Mouse (Mus musculus): Measurements from ENCODE around the gene Crocc2.

Gene Crocc2

DNA sequence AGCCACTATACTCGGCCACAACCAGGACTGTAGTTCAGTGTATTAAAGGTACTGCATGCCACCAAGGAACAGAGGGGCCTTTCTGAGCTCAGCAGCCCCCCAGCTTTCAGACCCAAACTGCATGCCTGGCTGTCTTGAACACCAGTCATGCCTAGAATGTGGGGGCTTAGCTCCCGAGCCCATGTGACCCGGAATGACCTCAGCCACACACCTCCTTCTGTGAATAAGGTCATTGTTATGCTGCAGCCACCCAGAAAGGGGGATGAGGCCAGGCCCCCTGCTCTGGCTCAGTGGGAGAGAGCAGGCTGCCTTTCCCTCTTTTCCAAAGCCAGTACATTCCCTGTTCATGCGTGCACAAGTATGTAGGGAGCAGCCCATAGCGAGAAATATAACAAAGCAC lies 46.1 kb downstream of the Crocc2 start:
- peak; percentile 54 for DNase-seq (ENCODE audit: low read depth, low spot score)

GRCm38 (mm10) chr1:93216839-93217497 lies 48.4 kb downstream of the Crocc2 start:
- no peak for DNase-seq (ENCODE audit: low read depth, low spot score)

DNA sequence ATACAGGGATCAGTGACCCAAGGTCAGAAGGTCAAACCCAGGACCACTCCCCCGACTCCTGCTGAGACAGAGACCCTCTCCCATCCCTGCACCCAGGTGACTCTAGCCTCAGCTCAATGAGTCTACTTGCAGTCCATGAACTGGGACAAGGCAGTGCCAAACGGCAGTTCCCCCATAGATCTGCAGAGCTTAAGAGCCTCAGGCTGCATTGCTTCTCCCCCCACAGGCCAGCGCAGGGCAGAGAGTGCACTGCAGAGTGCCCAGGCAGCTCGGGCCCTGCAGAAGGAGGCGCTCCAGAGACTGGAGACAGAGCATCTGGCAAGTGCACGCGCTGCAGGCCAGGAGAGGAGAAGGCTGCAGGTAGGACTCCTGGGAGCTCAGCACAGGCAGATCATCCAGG lies 49.0 kb downstream of the Crocc2 start:
- DNase-seq (ENCODE audit: low read depth, low spot score), result peak; percentile 62

GRCm38 (mm10) chr1:93220776-93221175 lies 52.3 kb downstream of the Crocc2 start:
- DNase-seq (ENCODE audit: low read depth, low spot score), result no peak

- peak; percentile 91 for DNase-seq (ENCODE audit: low read depth, low spot score)
Observed at GRCm38 (mm10) chr1:93223972-93224371, 55.4 kb downstream of the Crocc2 start.

- DNase-seq (ENCODE audit: low read depth, low spot score), result no peak
Observed at GRCm38 (mm10) chr1:93225226-93225625, 56.7 kb downstream of the Crocc2 start.

- no peak for DNase-seq (ENCODE audit: low read depth, low spot score)
Observed at GRCm38 (mm10) chr1:93225731-93226520, 57.4 kb downstream of the Crocc2 start.

GRCm38 (mm10) chr1:93227303-93227975 lies 58.9 kb downstream of the Crocc2 start:
- DNase-seq (ENCODE audit: low read depth, low spot score), result peak; percentile 48

GRCm38 (mm10) chr1:93227976-93228365 lies 59.4 kb downstream of the Crocc2 start:
- DNase-seq (ENCODE audit: low read depth, low spot score), result peak; percentile 69

GRCm38 (mm10) chr1:93229221-93229620 lies 60.7 kb downstream of the Crocc2 start:
- no peak for DNase-seq (ENCODE audit: low read depth, low spot score)

GRCm38 (mm10) chr1:93229626-93230025 lies 61.1 kb downstream of the Crocc2 start:
- no peak for DNase-seq (ENCODE audit: low read depth, low spot score)

DNA sequence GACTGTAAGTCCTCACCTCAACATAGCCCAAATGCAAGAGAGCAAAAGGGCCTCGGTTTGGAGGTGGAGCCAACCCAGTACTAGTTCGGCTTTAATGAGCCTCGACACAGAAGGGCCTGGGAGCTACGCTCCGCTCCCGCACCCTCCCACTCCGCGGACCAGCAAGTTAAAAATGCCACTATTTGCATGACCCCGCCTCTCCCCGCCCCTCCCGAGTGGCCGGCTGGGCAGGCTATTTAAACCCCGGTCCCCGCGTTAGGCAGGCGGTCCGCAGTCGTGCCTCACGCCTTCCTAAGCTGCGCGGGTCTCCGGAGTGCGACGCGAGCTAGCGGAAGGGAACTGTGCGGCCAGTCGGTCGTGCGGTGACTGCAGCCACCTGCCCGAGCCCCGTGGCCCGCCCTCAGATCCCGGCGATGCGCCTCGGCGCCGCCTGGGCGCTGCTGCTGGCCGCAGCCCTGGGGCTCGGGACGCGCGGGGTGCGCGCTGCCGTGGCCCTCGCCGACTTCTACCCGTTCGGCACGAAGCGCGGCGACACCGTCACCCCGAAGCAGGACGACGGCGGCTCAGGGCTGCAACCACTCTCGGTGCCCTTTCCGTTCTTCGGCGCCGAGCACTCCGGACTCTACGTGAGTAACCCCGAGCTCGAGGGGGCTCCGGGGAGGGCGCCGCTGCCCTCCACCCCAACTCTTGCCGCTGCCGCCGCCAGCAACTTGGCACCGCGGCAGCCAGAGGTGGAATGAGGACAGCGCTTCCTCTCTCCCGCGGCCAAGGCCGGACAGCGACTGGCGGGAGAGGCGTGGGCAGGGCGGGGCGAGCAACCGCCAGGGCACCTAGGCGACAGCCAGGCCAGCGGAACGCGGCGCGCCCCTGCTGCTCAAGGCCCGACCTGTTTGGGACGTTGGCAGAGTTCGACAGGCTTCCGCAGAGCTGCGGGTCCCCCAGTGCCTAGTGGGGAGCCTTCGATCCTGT lies 67.3 kb downstream of the Crocc2 start, which contains the start of gene Sned1:
Gene Sned1 (plus strand): TSS at position 266 of the 969 bp plus-strand sequence.
- peak; percentile 92 for DNase-seq (ENCODE audit: low read depth, low spot score)

DNA sequence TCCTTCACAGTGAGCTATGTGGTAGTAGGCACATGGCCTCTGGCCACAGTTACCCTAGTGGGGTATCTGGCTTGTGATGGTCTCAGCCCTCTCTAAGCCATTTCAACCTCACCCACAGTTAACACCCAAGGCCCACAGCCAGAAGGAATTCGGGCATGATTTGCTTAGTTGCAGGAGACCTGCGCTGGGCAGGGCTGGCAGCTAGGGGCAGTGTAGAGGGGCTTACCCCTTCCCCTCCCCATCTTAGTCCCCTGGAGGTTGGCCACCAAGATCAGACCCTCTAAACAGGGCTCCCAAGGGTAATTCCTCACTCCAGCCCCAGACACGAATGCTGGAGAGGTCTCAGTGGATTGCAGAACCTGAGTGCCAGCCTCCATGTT lies 68.0 kb downstream of the Crocc2 start:
- DNase-seq (ENCODE audit: low read depth, low spot score), result peak; percentile 76

- DNase-seq (ENCODE audit: low read depth, low spot score), result peak; percentile 35
Observed at GRCm38 (mm10) chr1:93237676-93238075, 69.2 kb downstream of the Crocc2 start.

GRCm38 (mm10) chr1:93238201-93238600 lies 69.7 kb downstream of the Crocc2 start:
- DNase-seq (ENCODE audit: low read depth, low spot score), result peak; percentile 74

DNA sequence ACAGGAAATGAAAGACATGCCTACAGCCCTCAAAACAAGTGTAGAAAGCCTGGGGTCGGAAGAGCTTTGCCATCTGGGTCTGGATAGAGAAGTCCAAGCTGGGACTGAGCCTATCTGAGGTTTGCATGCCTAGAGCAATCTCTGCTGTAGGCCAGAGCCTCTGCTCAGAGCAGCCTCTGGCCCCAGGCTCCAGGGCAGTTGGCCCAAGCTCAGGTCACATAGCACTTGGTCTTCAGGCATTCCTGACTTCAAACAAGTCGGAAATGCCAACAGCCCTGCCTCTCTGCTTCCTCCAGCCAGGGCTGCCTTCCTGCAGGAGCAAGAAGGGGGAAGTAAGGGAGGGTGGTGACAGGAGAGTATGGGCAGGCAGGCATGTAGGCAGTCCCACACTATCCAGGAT lies 77.4 kb downstream of the Crocc2 start:
- DNase-seq (ENCODE audit: low read depth, low spot score), result no peak

DNA sequence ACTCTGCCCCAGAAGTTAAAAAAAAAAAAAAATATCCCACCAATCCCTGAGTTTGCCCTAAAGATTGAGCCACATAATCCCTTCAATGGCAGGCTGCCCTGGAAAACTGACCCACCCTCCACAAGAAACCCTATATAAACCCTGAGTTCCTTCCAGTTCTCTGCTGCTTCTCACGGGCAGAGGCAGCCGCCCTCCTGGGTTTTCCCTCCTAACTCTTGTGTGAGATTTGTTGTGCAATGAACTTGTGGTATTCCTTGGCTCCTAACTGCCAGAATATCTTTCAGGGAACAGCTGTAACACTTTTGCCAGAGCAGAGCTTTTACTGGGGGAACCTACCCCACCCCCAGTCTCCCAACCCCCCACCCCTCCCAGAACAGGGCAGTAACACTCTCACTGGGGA lies 84.1 kb downstream of the Crocc2 start:
- no peak for DNase-seq (ENCODE audit: low read depth, low spot score)

GRCm38 (mm10) chr1:93255761-93256160 lies 87.2 kb downstream of the Crocc2 start:
- no peak for DNase-seq (ENCODE audit: low read depth, low spot score)

DNA sequence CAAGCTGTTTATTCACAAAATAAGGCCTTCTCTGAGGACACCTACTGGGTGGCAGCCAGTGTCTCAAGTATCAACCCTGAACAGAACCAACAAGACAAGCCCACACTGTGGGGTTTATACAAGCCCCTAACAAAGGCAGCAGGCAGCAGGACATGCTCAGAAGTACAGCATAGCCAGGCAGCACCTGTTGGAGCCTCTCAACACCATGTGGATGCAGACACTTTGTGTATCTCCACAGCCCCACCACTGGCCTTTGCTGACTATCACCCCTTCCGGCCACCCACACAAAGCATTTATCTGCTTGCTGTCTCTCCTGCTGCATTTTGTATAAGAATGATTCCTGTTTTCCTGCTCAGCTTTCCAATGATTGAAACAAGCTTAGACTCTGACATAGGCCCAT lies 89.0 kb downstream of the Crocc2 start:
- no peak for DNase-seq (ENCODE audit: low read depth, low spot score)

- no peak for DNase-seq (ENCODE audit: low read depth, low spot score)
Observed at GRCm38 (mm10) chr1:93267207-93267606, 98.7 kb downstream of the Crocc2 start.

DNA sequence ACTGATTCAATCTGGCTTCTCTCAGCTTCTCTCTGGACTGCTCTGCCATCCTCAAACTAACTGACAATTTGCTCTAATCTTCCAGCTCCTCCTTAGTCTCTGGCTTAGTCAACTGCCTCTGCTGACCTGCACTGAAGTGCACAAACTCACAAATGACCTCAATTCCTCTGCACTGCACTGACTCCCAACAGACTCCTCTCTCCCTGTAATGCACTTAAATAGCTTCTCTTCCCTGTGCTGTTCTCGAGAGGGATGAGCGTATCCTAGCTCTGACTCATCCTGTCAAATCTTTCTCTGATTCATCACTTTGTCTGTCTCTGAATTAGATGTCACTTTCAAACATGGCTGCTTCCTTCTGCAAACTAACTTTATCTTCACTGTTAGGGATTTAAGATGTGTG lies 99.7 kb downstream of the Crocc2 start:
- DNase-seq (ENCODE audit: low read depth, low spot score), result no peak

Measured in ES-CJ7 (cell line).